Mouse (Mus musculus) intestine, postnatal 0 days (tissue): ENCODE results near the gene Grip1. TPM values are rescaled to one million over a fixed set of nuclear protein-coding genes. Genes with fewer than 3 reads are reported as not detected.

Experiments
- ATAC-seq: fragments of 200-750 bp; cut with Nextera tagmentation; 2 replicates; pipeline ENCODE4 v1.8.0; 2017; ENCODE audit warnings: mild to moderate bottlenecking, moderate TSS enrichment, moderate library complexity
- H3K27ac ChIP-seq: fragments of 300-500 bp; sonication (generic); 2 replicates; pipeline ENCODE4 v1.5.1; 2014; ENCODE audit warnings: mild to moderate bottlenecking, low read depth, low read length, moderate library complexity
- H3K27me3 ChIP-seq: fragments of 300-500 bp; sonication (generic); replicated peaks from 2 replicates; pipeline ENCODE4 v1.6.1; 2014; ENCODE audit warnings: low read length, mixed read lengths; ENCODE audit not compliant: control insufficient read depth, insufficient read depth
- H3K36me3 ChIP-seq: fragments of 300-500 bp; sonication (generic); 2 replicates; pipeline ENCODE4 v1.6.1; 2014; ENCODE audit warnings: mild to moderate bottlenecking, moderate library complexity; ENCODE audit not compliant: control insufficient read depth, insufficient read depth
- H3K4me1 ChIP-seq: fragments of 300-500 bp; sonication (generic); replicated peaks from 2 replicates; pipeline ENCODE4 v1.6.1; 2014; ENCODE audit warnings: antibody characterized with exemption, low read length, mixed read lengths; ENCODE audit not compliant: control insufficient read depth, insufficient read depth
- H3K4me2 ChIP-seq: fragments of 300-500 bp; sonication (generic); replicated peaks from 2 replicates; pipeline ENCODE4 v1.6.1; 2014; ENCODE audit warnings: low read depth, mild to moderate bottlenecking, moderate library complexity
- H3K4me3 ChIP-seq: fragments of 300-500 bp; sonication (generic); 2 replicates; pipeline ENCODE4 v1.5.1; 2014; ENCODE audit warnings: low read depth, low read length
- H3K9ac ChIP-seq: fragments of 300-500 bp; sonication (generic); 2 replicates; pipeline ENCODE4 v1.6.1; 2014; ENCODE audit warnings: mild to moderate bottlenecking, low read depth, low read length
- H3K9me3 ChIP-seq: fragments of 300-500 bp; sonication (generic); 2 replicates; pipeline ENCODE4 v1.6.1; 2016; ENCODE audit warnings: mixed run types; ENCODE audit not compliant: control insufficient read depth
- CTCF ChIP-seq: sonication (generic); IDR thresholded peaks from 2 replicates; pipeline ENCODE4 v1.5.1; 2016; ENCODE audit warnings: low read depth, mild to moderate bottlenecking, control low read depth, antibody characterized with exemption, moderate library complexity
- WGBS: fragments of 180-500 bp; shearing (Covaris S2); extraction: QIAGEN DNeasy Blood & Tissue Kit; methylation state at CpG from one replicate; pipeline ENCODE4 v1.1.7; 2014; 5-methylcytosine and 5-hydroxymethylcytosine counted together
- polyA plus RNA-seq: library from polyadenylated mRNA; unstranded; fragments of >200 nt; fragmentation: Nextera tagmentation; extraction: Ambion mirVana; gene quantifications from 2 replicates; pipeline ENCODE4 v1.2.1, GENCODE M21; 2015

Gene Grip1
- polyA plus RNA-seq, 1 experiment from 2014 or later = 0.48 TPM

- Histone ChIP-seq H3K4me3 (no peak overlapping the region), H3K4me2 (no peak overlapping the region), H3K4me1 (no peaks in the 10 kb centered on the region), H3K36me3 (no peaks in the 10 kb centered on the region), H3K27ac (no peak overlapping the region), H3K27me3 (no peaks in the 10 kb centered on the region), H3K9ac (no peak overlapping the region), H3K9me3 (no peaks in the 10 kb centered on the region)
- TF ChIP-seq CTCF = no peak
- no peak for ATAC-seq
- 78% methylated on average over 6 of the region's 6 CpGs for WGBS
These were observed 423.1 kb downstream of the Grip1 start for GRCm38 (mm10) chr10:119876721-119877120.

- no peak overlapping the region for H3K27ac ChIP-seq
- H3K4me1 ChIP-seq = no peaks in the 10 kb centered on the region
- no peak for ATAC-seq
- H3K9ac ChIP-seq = no peak overlapping the region
- H3K36me3 ChIP-seq = no peaks in the 10 kb centered on the region
- 53% methylated on average over 12 of the region's 12 CpGs for WGBS
- H3K4me2 ChIP-seq = no peak overlapping the region
- no peak for TF ChIP-seq CTCF
- no peak overlapping the region for H3K4me3 ChIP-seq
- H3K27me3 ChIP-seq = no peaks in the 10 kb centered on the region
- no peaks in the 10 kb centered on the region for H3K9me3 ChIP-seq
These were observed 424.7 kb downstream of the Grip1 start for GRCm38 (mm10) chr10:119878331-119878730.

GRCm38 (mm10) chr10:119884591-119884990 is 431.0 kb downstream of the Grip1 start:
- ATAC-seq = no peak
- Histone ChIP-seq H3K36me3 (no peaks in the 10 kb centered on the region), H3K4me2 (no peak overlapping the region), H3K9ac (no peak overlapping the region), H3K9me3 (no peaks in the 10 kb centered on the region), H3K4me1 (no peaks in the 10 kb centered on the region), H3K27me3 (no peaks in the 10 kb centered on the region), H3K4me3 (no peak overlapping the region), H3K27ac (no peak overlapping the region)
- 82% methylated on average over 9 of the region's 9 CpGs for WGBS
- TF ChIP-seq CTCF = no peak

GRCm38 (mm10) chr10:119885563-119885962 is 431.9 kb downstream of the Grip1 start:
- no peak overlapping the region for H3K4me3 ChIP-seq
- H3K4me1 ChIP-seq = no peaks in the 10 kb centered on the region
- TF ChIP-seq CTCF = peak; percentile 66
- H3K36me3 ChIP-seq = no peaks in the 10 kb centered on the region
- H3K4me2 ChIP-seq = no peak overlapping the region
- WGBS = 85% methylated on average over 6 of the region's 6 CpGs
- H3K9me3 ChIP-seq = no peaks in the 10 kb centered on the region
- H3K9ac ChIP-seq = no peak overlapping the region
- no peak overlapping the region for H3K27ac ChIP-seq
- ATAC-seq = no peak
- no peaks in the 10 kb centered on the region for H3K27me3 ChIP-seq

- Histone ChIP-seq H3K4me2 (no peak overlapping the region), H3K9ac (no peak overlapping the region), H3K36me3 (no peaks in the 10 kb centered on the region), H3K4me3 (no peak overlapping the region), H3K9me3 (no peaks in the 10 kb centered on the region), H3K27ac (no peak overlapping the region), H3K4me1 (no peaks in the 10 kb centered on the region), H3K27me3 (no peaks in the 10 kb centered on the region)
- 69% methylated on average over 1 of the region's 1 CpGs for WGBS
- TF ChIP-seq CTCF = no peak
- no peak for ATAC-seq
These were observed 433.1 kb downstream of the Grip1 start for GRCm38 (mm10) chr10:119886681-119887080.

- ATAC-seq = no peak
- H3K36me3 ChIP-seq = no peaks in the 10 kb centered on the region
- no peak for TF ChIP-seq CTCF
- no peaks in the 10 kb centered on the region for H3K9me3 ChIP-seq
- 68% methylated on average over 4 of the region's 4 CpGs for WGBS
- no peaks in the 10 kb centered on the region for H3K4me1 ChIP-seq
- no peaks in the 10 kb centered on the region for H3K27me3 ChIP-seq
- H3K9ac ChIP-seq = no peak overlapping the region
- no peak overlapping the region for H3K4me3 ChIP-seq
- no peak overlapping the region for H3K27ac ChIP-seq
- H3K4me2 ChIP-seq = no peak overlapping the region
These were observed 449.1 kb downstream of the Grip1 start for GRCm38 (mm10) chr10:119902754-119903153.

- no peak overlapping the region for H3K9ac ChIP-seq
These were observed 453.2 kb downstream of the Grip1 start for GRCm38 (mm10) chr10:119906869-119907268.

More at GRCm38 (mm10) chr10:119906869-119907268, 453.2 kb downstream of the Grip1 start:
- no peaks in the 10 kb centered on the region for H3K9me3 ChIP-seq
- WGBS = 87% methylated on average over 7 of the region's 7 CpGs
- H3K4me2 ChIP-seq = no peak overlapping the region
- no peaks in the 10 kb centered on the region for H3K27me3 ChIP-seq
- H3K4me1 ChIP-seq = no peaks in the 10 kb centered on the region
- H3K4me3 ChIP-seq = no peak overlapping the region
- no peak for ATAC-seq
- no peak for TF ChIP-seq CTCF
- H3K27ac ChIP-seq = no peak overlapping the region
- no peaks in the 10 kb centered on the region for H3K36me3 ChIP-seq
